Mouse (Mus musculus) forelimb bud, embryonic 11.5 days (tissue): Measurements from ENCODE around the gene Daam2.

ENCODE experiments used
- DNase-seq: peaks from one replicate; pipeline ENCODE4 v3.0.0-alpha.2; 2012; ENCODE audit warnings: low read depth, low spot score

Daam2 gene

GRCm38 (mm10) chr17:49531661-49532060 is 32.5 kb downstream of the Daam2 start:
- DNase-seq, result no peak

GRCm38 (mm10) chr17:49530215-49530614 is 33.9 kb downstream of the Daam2 start:
- peak; percentile 69 for DNase-seq

GRCm38 (mm10) chr17:49528503-49529205 is 35.5 kb downstream of the Daam2 start:
- DNase-seq, result no peak

- DNase-seq, result no peak
Measured at GRCm38 (mm10) chr17:49528033-49528432, 36.1 kb downstream of the Daam2 start.

GRCm38 (mm10) chr17:49526566-49526965 is 37.6 kb downstream of the Daam2 start:
- DNase-seq, result no peak

GRCm38 (mm10) chr17:49525911-49526310 is 38.2 kb downstream of the Daam2 start:
- DNase-seq, result no peak

GRCm38 (mm10) chr17:49524584-49524983 is 39.6 kb downstream of the Daam2 start:
- peak; percentile 9 for DNase-seq

GRCm38 (mm10) chr17:49522435-49522834 is 41.7 kb downstream of the Daam2 start:
- no peak for DNase-seq

GRCm38 (mm10) chr17:49522002-49522401 is 42.1 kb downstream of the Daam2 start:
- no peak for DNase-seq

GRCm38 (mm10) chr17:49520674-49521073 is 43.5 kb downstream of the Daam2 start:
- DNase-seq, result no peak

GRCm38 (mm10) chr17:49519576-49520247 is 44.4 kb downstream of the Daam2 start:
- DNase-seq, result no peak

GRCm38 (mm10) chr17:49517091-49517490 is 47.1 kb downstream of the Daam2 start:
- no peak for DNase-seq

GRCm38 (mm10) chr17:49515678-49516077 is 48.5 kb downstream of the Daam2 start:
- DNase-seq, result no peak

GRCm38 (mm10) chr17:49515141-49515540 is 49.0 kb downstream of the Daam2 start:
- no peak for DNase-seq

GRCm38 (mm10) chr17:49512671-49513085 is 51.5 kb downstream of the Daam2 start:
- DNase-seq, result no peak

GRCm38 (mm10) chr17:49509431-49509830 is 54.7 kb downstream of the Daam2 start:
- DNase-seq, result no peak

GRCm38 (mm10) chr17:49503246-49503900 is 60.8 kb downstream of the Daam2 start:
- no peak for DNase-seq

GRCm38 (mm10) chr17:49500234-49500633 is 63.9 kb downstream of the Daam2 start:
- no peak for DNase-seq

- no peak for DNase-seq
Measured at GRCm38 (mm10) chr17:49499635-49500034, 64.5 kb downstream of the Daam2 start.

- no peak for DNase-seq
Measured at GRCm38 (mm10) chr17:49498169-49498568, 66.0 kb downstream of the Daam2 start.

GRCm38 (mm10) chr17:49493276-49493675 is 70.9 kb downstream of the Daam2 start:
- DNase-seq, result no peak

GRCm38 (mm10) chr17:49489098-49489497 is 75.0 kb downstream of the Daam2 start:
- no peak for DNase-seq

GRCm38 (mm10) chr17:49484435-49484834 is 79.7 kb downstream of the Daam2 start:
- DNase-seq, result no peak
